Mouse (Mus musculus): Measurements from ENCODE around the gene Sorcs2. TPM values are rescaled to one million over a fixed set of nuclear protein-coding genes. Genes with fewer than 3 reads are reported as not detected.

The Sorcs2 gene
- 11.5 and 13.0 TPM in 2 replicates for polyA plus RNA-seq (2014; fragmentation: Nextera tagmentation; extraction: Ambion mirVana)

GRCm38 (mm10) chr5:36397837-36398282 is at the start of gene Sorcs2:
Gene Sorcs2, minus strand, starts transcription at chr5:36398139.
- peaks cover 24% of the 10 kb centered on the region for H3K4me1 ChIP-seq (replicated peaks; ENCODE audit: control insufficient read depth, insufficient read depth, low read length)
- peak within 1 kb of the TSS; percentile 73 for H3K27ac ChIP-seq
- no peaks in the 10 kb centered on the region for H3K9me3 ChIP-seq (ENCODE audit: control insufficient read depth, low read length)
- peak; percentile 86 for DNase-seq (ENCODE audit: low spot score)
- peak within 1 kb of the TSS; percentile 94 for H3K9ac ChIP-seq
- no peaks in the 10 kb centered on the region; the same call in 1 of the 2 replicates for H3K27me3 ChIP-seq (ENCODE audit: control insufficient read depth, insufficient read depth, low read length)
- H3K4me3 ChIP-seq (replicated peaks; ENCODE audit: low read length): peak within 1 kb of the TSS; percentile 87
- peak; percentile 90 for ATAC-seq (ENCODE audit: low FRiP score)
- peak within 1 kb of the TSS; percentile 99 for H3K4me2 ChIP-seq (replicated peaks)
- 0% methylated on average over 43 of the region's 45 CpGs for WGBS
- H3K36me3 ChIP-seq (replicated peaks; ENCODE audit: control insufficient read depth, insufficient read depth): no peaks in the 10 kb centered on the region

GRCm38 (mm10) chr5:36446166-36446890 is 48.4 kb upstream of the Sorcs2 start:
- no peak overlapping the region for H3K9ac ChIP-seq

GRCm38 (mm10) chr5:36445028-36445427 is 47.1 kb upstream of the Sorcs2 start:
- Histone ChIP-seq H3K4me1 (replicated peaks; ENCODE audit: control insufficient read depth, insufficient read depth, low read length) (no peaks in the 10 kb centered on the region), H3K27me3 (ENCODE audit: control insufficient read depth, insufficient read depth, low read length) (no peaks in the 10 kb centered on the region), H3K36me3 (replicated peaks; ENCODE audit: control insufficient read depth, insufficient read depth) (no peaks in the 10 kb centered on the region), H3K9ac (no peak overlapping the region), H3K4me2 (replicated peaks) (no peak overlapping the region), H3K9me3 (ENCODE audit: control insufficient read depth, low read length) (no peaks in the 10 kb centered on the region), H3K4me3 (replicated peaks; ENCODE audit: low read length) (no peak overlapping the region), H3K27ac (no peak overlapping the region)
- no peak for ATAC-seq (ENCODE audit: low FRiP score)
- no peak for DNase-seq (ENCODE audit: low spot score)
- WGBS: 30% methylated on average over 8 of the region's 8 CpGs

More at GRCm38 (mm10) chr5:36446166-36446890, 48.4 kb upstream of the Sorcs2 start:
- Histone ChIP-seq H3K27me3 (ENCODE audit: control insufficient read depth, insufficient read depth, low read length) (no peaks in the 10 kb centered on the region), H3K27ac (no peak overlapping the region), H3K4me2 (replicated peaks) (no peak overlapping the region), H3K9me3 (ENCODE audit: control insufficient read depth, low read length) (no peaks in the 10 kb centered on the region), H3K36me3 (replicated peaks; ENCODE audit: control insufficient read depth, insufficient read depth) (no peaks in the 10 kb centered on the region), H3K4me1 (replicated peaks; ENCODE audit: control insufficient read depth, insufficient read depth, low read length) (no peaks in the 10 kb centered on the region), H3K4me3 (replicated peaks; ENCODE audit: low read length) (no peak overlapping the region)
- ATAC-seq (ENCODE audit: low FRiP score) (no peak), DNase-seq (ENCODE audit: low spot score) (no peak)
- 42% methylated on average over 9 of the region's 9 CpGs for WGBS

GRCm38 (mm10) chr5:36444611-36445010 is 46.7 kb upstream of the Sorcs2 start:
- no peak overlapping the region for H3K4me3 ChIP-seq (replicated peaks; ENCODE audit: low read length)
- no peak overlapping the region for H3K9ac ChIP-seq
- no peaks in the 10 kb centered on the region for H3K36me3 ChIP-seq (replicated peaks; ENCODE audit: control insufficient read depth, insufficient read depth)
- no peaks in the 10 kb centered on the region for H3K9me3 ChIP-seq (ENCODE audit: control insufficient read depth, low read length)
- H3K27me3 ChIP-seq (ENCODE audit: control insufficient read depth, insufficient read depth, low read length): no peaks in the 10 kb centered on the region
- no peak overlapping the region for H3K27ac ChIP-seq
- H3K4me2 ChIP-seq (replicated peaks): no peak overlapping the region
- no peaks in the 10 kb centered on the region for H3K4me1 ChIP-seq (replicated peaks; ENCODE audit: control insufficient read depth, insufficient read depth, low read length)
- ATAC-seq (ENCODE audit: low FRiP score) (no peak), DNase-seq (ENCODE audit: low spot score) (no peak)
- 59% methylated on average over 4 of the region's 4 CpGs for WGBS

DNA sequence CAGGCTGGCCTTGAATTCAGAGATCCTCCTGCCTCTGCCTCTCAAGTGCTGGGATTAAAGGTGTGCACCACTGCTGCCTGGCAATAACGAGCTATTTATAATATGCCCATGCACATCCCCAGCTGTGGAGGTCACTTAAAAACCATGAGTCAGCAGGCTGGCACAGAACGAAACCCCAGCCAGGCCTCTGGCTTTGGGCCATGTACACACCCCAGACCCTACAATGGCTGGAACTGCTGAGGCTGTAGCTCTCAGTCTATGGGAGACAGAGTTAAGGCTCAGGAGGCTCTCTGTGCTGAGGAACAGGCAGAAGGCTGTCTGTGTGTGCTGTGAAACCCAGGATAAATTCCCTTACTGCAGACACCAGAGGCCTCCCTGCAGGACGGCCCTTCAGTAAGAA is 42.8 kb upstream of the Sorcs2 start:
- H3K9me3 ChIP-seq (ENCODE audit: control insufficient read depth, low read length): no peaks in the 10 kb centered on the region
- H3K4me2 ChIP-seq (replicated peaks): no peak overlapping the region
- no peak overlapping the region for H3K9ac ChIP-seq
- no peaks in the 10 kb centered on the region for H3K27me3 ChIP-seq (ENCODE audit: control insufficient read depth, insufficient read depth, low read length)
- H3K4me1 ChIP-seq (replicated peaks; ENCODE audit: control insufficient read depth, insufficient read depth, low read length): no peaks in the 10 kb centered on the region
- DNase-seq (ENCODE audit: low spot score): no peak
- no peaks in the 10 kb centered on the region for H3K36me3 ChIP-seq (replicated peaks; ENCODE audit: control insufficient read depth, insufficient read depth)
- H3K4me3 ChIP-seq (replicated peaks; ENCODE audit: low read length): no peak overlapping the region
- WGBS: 61% methylated on average over 3 of the region's 3 CpGs
- ATAC-seq (ENCODE audit: low FRiP score): no peak
- no peak overlapping the region for H3K27ac ChIP-seq

- WGBS: 76% methylated on average over 4 of the region's 4 CpGs
- Histone ChIP-seq H3K27ac (no peak overlapping the region), H3K9me3 (ENCODE audit: control insufficient read depth, low read length) (no peaks in the 10 kb centered on the region), H3K9ac (no peak overlapping the region), H3K36me3 (replicated peaks; ENCODE audit: control insufficient read depth, insufficient read depth) (no peaks in the 10 kb centered on the region), H3K4me2 (replicated peaks) (no peak overlapping the region), H3K4me3 (replicated peaks; ENCODE audit: low read length) (no peak overlapping the region), H3K27me3 (ENCODE audit: control insufficient read depth, insufficient read depth, low read length) (no peaks in the 10 kb centered on the region), H3K4me1 (replicated peaks; ENCODE audit: control insufficient read depth, insufficient read depth, low read length) (peaks cover 8% of the 10 kb centered on the region)
- no peak for ATAC-seq (ENCODE audit: low FRiP score)
- no peak for DNase-seq (ENCODE audit: low spot score)
Observed at GRCm38 (mm10) chr5:36436858-36437257, 38.9 kb upstream of the Sorcs2 start.

DNA sequence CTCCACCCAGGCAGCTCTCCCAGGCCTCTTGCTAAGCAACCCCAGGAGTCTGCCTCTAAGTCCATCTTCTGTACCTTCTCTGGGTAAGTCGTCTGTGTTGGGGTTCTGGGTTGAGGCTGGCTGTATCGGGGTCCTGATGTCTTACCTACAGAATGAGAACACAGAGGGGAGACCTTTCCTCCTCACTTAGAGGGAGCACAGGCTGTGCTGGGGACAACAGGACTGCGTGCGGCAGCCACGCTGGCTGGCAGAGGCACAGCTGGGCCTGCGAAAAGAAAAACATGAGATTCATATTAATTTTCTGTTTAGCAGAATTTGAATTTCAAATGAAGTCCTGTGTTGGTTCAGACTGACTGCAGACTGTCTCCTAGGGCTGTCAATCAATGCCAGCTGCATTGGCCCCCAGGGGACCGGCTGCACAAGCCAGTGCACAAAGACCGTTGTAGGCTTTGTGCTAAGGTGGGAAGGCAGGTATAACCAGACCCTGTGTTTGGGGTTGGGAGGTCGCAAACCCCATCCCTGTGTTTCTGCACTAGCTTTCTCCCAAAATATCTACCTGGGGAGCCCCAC is 36.5 kb upstream of the Sorcs2 start:
- WGBS: 28% methylated on average over 9 of the region's 9 CpGs
- Histone ChIP-seq H3K27me3 (ENCODE audit: control insufficient read depth, insufficient read depth, low read length) (no peaks in the 10 kb centered on the region), H3K4me1 (replicated peaks; ENCODE audit: control insufficient read depth, insufficient read depth, low read length) (peaks cover 8% of the 10 kb centered on the region), H3K4me3 (replicated peaks; ENCODE audit: low read length) (no peak overlapping the region), H3K4me2 (replicated peaks) (no peak overlapping the region), H3K36me3 (replicated peaks; ENCODE audit: control insufficient read depth, insufficient read depth) (no peaks in the 10 kb centered on the region), H3K9ac (0 out of 2 replicates have a peak overlapping the region, but pooled peaks have one; percentile 20), H3K27ac (peak overlapping the region; percentile 56), H3K9me3 (ENCODE audit: control insufficient read depth, low read length) (no peaks in the 10 kb centered on the region)
- ATAC-seq (ENCODE audit: low FRiP score) (peak; percentile 48; the same call in 1 of the 2 replicates), DNase-seq (ENCODE audit: low spot score) (no peak)

GRCm38 (mm10) chr5:36431711-36432110 is 33.8 kb upstream of the Sorcs2 start:
- Histone ChIP-seq H3K36me3 (replicated peaks; ENCODE audit: control insufficient read depth, insufficient read depth) (no peaks in the 10 kb centered on the region), H3K4me1 (replicated peaks; ENCODE audit: control insufficient read depth, insufficient read depth, low read length) (peaks cover 12% of the 10 kb centered on the region), H3K4me2 (replicated peaks) (no peak overlapping the region), H3K27me3 (ENCODE audit: control insufficient read depth, insufficient read depth, low read length) (no peaks in the 10 kb centered on the region), H3K9ac (no peak overlapping the region), H3K4me3 (replicated peaks; ENCODE audit: low read length) (no peak overlapping the region), H3K27ac (no peak overlapping the region), H3K9me3 (ENCODE audit: control insufficient read depth, low read length) (no peaks in the 10 kb centered on the region)
- ATAC-seq (ENCODE audit: low FRiP score): no peak
- DNase-seq (ENCODE audit: low spot score): no peak
- WGBS: 58% methylated on average over 2 of the region's 2 CpGs

GRCm38 (mm10) chr5:36429551-36429950 is 31.6 kb upstream of the Sorcs2 start:
- peaks cover 10% of the 10 kb centered on the region for H3K4me1 ChIP-seq (replicated peaks; ENCODE audit: control insufficient read depth, insufficient read depth, low read length)
- WGBS: 87% methylated on average over 3 of the region's 3 CpGs
- no peak overlapping the region for H3K4me2 ChIP-seq (replicated peaks)
- no peak overlapping the region for H3K4me3 ChIP-seq (replicated peaks; ENCODE audit: low read length)
- DNase-seq (ENCODE audit: low spot score) (no peak), ATAC-seq (ENCODE audit: low FRiP score) (no peak)
- no peak overlapping the region for H3K9ac ChIP-seq
- H3K9me3 ChIP-seq (ENCODE audit: control insufficient read depth, low read length): no peaks in the 10 kb centered on the region
- H3K27me3 ChIP-seq (ENCODE audit: control insufficient read depth, insufficient read depth, low read length): no peaks in the 10 kb centered on the region
- no peaks in the 10 kb centered on the region for H3K36me3 ChIP-seq (replicated peaks; ENCODE audit: control insufficient read depth, insufficient read depth)
- H3K27ac ChIP-seq: no peak overlapping the region

Measured in hindbrain, embryonic 14.5 days (tissue).